Mouse (Mus musculus): ENCODE results near the gene Amotl1. TPM values are rescaled to one million over a fixed set of nuclear protein-coding genes. Genes with fewer than 3 reads are reported as not detected.

Amotl1 gene
- 40.1 and 73.9 TPM in 2 replicates for polyA plus RNA-seq (2012; rRNA removed; ENCODE audit: low replicate concordance)

GRCm38 (mm10) chr9:14644956-14645355, at the start of gene Amotl1:
Gene Amotl1 (minus strand): TSS chr9:14645056.

GRCm38 (mm10) chr9:14500023-14500915, 144.6 kb downstream of the Amotl1 start, which contains the start of the genes Kdm4d and Cwc15:
Gene Kdm4d (minus strand): TSS chr9:14500482.
Gene Cwc15 (plus strand): TSS chr9:14500617.

Other genes with a start within 250 kb of the Amotl1 start
- 0.19 and 0.34 TPM in 2 replicates for gene Kdm4d, start 144.6 kb downstream of the Amotl1 start, polyA plus RNA-seq (2012; rRNA removed; ENCODE audit: low replicate concordance)
- 4.8 and 11.4 TPM in 2 replicates for gene Cwc15, start 144.4 kb downstream of the Amotl1 start, polyA plus RNA-seq (2012; rRNA removed; ENCODE audit: low replicate concordance)
- gene Piwil4, start 95.7 kb upstream of the Amotl1 start, polyA plus RNA-seq (2012; rRNA removed; ENCODE audit: low replicate concordance): 0.25 and 0.50 TPM in 2 replicates
- gene Fut4, start 107.3 kb upstream of the Amotl1 start, polyA plus RNA-seq (2012; rRNA removed; ENCODE audit: low replicate concordance): 1.4 and 3.4 TPM in 2 replicates
- not detected in 2 replicates for gene 1700012B09Rik, start 126.0 kb upstream of the Amotl1 start, polyA plus RNA-seq (2012; rRNA removed; ENCODE audit: low replicate concordance)
- gene Mre11a, start 139.6 kb upstream of the Amotl1 start, polyA plus RNA-seq (2012; rRNA removed; ENCODE audit: low replicate concordance): 2.7 and 6.7 TPM in 2 replicates
- gene Ankrd49, start 139.8 kb upstream of the Amotl1 start, polyA plus RNA-seq (2012; rRNA removed; ENCODE audit: low replicate concordance): 3.6 and 8.4 TPM in 2 replicates
- 2.8 and 2.9 TPM in 2 replicates for gene Gpr83, start 215.2 kb upstream of the Amotl1 start, polyA plus RNA-seq (2012; rRNA removed; ENCODE audit: low replicate concordance)